Mouse (Mus musculus) stomach, adult 2 months (tissue): ENCODE measurements around the gene Olfr469. TPM values are rescaled to one million over a fixed set of nuclear protein-coding genes. Genes with fewer than 3 reads are reported as not detected.

ENCODE experiments used
- polyA plus RNA-seq: library from polyadenylated mRNA; depleted of rRNA; stranded (reverse); fragments of >200 nt; gene quantifications from 2 replicates; pipeline ENCODE4 v1.2.3, GENCODE M21; 2012; rRNA removed

The Olfr469 gene
- polyA plus RNA-seq = not detected in 2 replicates

DNA sequence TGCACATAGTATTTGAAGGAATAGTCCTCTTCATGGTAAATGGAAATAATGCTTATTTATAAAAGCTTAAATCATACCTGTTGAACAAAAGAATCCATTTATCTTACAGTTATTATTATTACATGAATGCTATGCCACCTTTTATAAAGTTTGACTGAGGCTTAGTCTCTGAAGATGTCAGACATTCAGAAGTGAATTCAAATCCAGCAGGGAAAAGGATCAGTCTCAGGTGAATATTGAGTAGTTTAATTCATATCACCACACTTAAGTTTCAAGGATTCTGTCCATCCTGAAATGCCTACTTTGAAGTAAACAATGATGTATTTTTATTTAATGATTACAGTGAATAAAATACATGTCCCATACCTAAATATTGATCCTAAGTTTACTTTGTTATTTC lies at the start of gene Olfr469:
Olfr469 (minus strand) TSS at position 101 of the 400 bp plus-strand sequence.

DNA sequence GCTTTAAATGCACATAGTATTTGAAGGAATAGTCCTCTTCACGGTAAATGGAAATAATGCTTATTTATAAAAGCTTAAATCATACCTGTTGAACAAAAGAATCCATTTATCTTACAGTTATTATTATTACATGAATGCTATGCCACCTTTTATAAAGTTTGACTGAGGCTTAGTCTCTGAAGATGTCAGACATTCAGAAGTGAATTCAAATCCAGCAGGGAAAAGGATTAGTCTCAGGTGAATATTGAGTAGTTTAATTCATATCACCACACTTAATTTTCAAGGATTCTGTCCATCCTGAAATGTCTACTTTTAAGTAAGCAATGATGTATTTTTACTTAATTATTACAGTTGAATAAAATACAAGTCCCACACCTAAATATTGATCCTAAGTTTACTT lies 22.0 kb upstream of the Olfr469 start, which contains the start of gene Olfr470:
Olfr470 (minus strand) TSS at position 101 of the 400 bp plus-strand sequence.

DNA sequence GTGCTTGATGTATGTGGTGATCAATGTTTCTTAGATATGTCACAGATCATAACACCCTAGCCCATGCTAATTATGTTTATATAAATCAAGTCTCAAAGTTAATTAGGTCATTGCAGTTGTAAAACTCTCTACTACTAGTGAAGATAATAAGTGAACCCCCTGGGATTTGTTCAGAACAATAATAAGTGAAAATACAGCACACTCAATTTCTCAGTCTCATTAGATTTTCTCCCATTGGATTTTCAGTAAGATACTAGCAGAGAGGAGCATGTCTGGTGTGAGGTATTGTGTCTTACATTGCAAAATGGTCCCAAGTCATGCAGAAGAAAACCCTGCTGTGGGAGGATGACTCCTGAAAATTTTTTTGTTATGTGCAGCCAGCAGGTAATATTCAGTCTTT lies 13.4 kb downstream of the Olfr469 start, which contains the start of gene Olfr467:
Olfr467 (plus strand) TSS at position 301 of the 400 bp plus-strand sequence.

DNA sequence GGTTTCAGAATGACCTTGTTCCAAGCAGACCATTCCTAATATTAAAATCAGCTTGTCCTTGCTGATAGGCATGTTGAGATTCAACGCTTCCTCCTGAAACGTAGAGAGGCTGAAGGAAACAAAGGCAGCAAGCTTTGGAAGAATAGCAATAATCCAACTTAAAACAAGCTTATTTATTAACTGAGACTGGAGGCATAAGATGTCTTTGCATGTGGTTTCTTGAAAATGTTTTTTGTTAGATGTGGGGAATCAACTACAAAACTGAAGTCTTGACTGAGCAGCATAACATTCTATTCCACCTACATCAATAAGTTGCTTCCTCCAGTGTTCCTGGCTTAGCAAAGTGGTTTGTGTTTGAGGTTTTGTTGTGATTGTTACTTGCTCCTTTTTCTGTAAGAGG lies 24.2 kb downstream of the Olfr469 start, which contains the start of gene Ovch2:
Ovch2 (minus strand) TSS at position 101 of the 400 bp plus-strand sequence.

Other genes starting within 250 kb of the Olfr469 start
- gene Ppfibp2, start 230.3 kb downstream of the Olfr469 start, polyA plus RNA-seq = 6.3 and 8.4 TPM in 2 replicates
- gene 5330417H12Rik, start 200.4 kb downstream of the Olfr469 start, polyA plus RNA-seq = not detected in 2 replicates
- gene Cyb5r2, start 67.5 kb downstream of the Olfr469 start, polyA plus RNA-seq = 0.03 TPM in 1 of 2 replicates, not detected in the other
- gene Ovch2, start 24.3 kb downstream of the Olfr469 start, polyA plus RNA-seq = 0.12 TPM in 1 of 2 replicates, not detected in the other
- gene Olfr467, start 13.3 kb downstream of the Olfr469 start, polyA plus RNA-seq = not detected in 2 replicates
- not detected in 2 replicates for gene Olfr470, start 21.9 kb upstream of the Olfr469 start, polyA plus RNA-seq
- not detected in 2 replicates for gene Olfr472, start 72.4 kb upstream of the Olfr469 start, polyA plus RNA-seq
- gene Olfr473, start 104.9 kb upstream of the Olfr469 start, polyA plus RNA-seq = not detected in 2 replicates
- gene Olfr474, start 129.1 kb upstream of the Olfr469 start, polyA plus RNA-seq = not detected in 2 replicates
- gene Olfr476, start 139.3 kb upstream of the Olfr469 start, polyA plus RNA-seq = not detected in 2 replicates
- gene Olfr477, start 161.2 kb upstream of the Olfr469 start, polyA plus RNA-seq = not detected in 2 replicates
- gene Olfr478, start 208.4 kb upstream of the Olfr469 start, polyA plus RNA-seq = not detected in 2 replicates
- not detected in 2 replicates for gene Olfr479, start 225.2 kb upstream of the Olfr469 start, polyA plus RNA-seq
- not detected in 2 replicates for gene Olfr480, start 241.8 kb upstream of the Olfr469 start, polyA plus RNA-seq